Mouse (Mus musculus) kidney, adult 18-20 months (tissue): Measurements from ENCODE around the gene Skint6.
"Not testable (repeated sequence)": the region's sequence is repeated elsewhere in the genome, so short reads cannot be mapped to it uniquely, and the experiment has no call there.

Experiments
- DNase-seq: peaks from one replicate; pipeline ENCODE4 v3.0.0; 2021

Skint6 gene

GRCm38 (mm10) chr4:113286873-113287272 is at the start of gene Skint6:
Gene Skint6, minus strand, starts transcription at chr4:113286973.
- DNase-seq = no peak

- no peak for DNase-seq
Measured at GRCm38 (mm10) chr4:113320911-113321310, 34.1 kb upstream of the Skint6 start.

- no peak for DNase-seq
Measured at GRCm38 (mm10) chr4:113301773-113302473, 15.2 kb upstream of the Skint6 start.

GRCm38 (mm10) chr4:113263363-113264060 is 23.3 kb downstream of the Skint6 start:
- no peak for DNase-seq

- DNase-seq = no peak
Measured at GRCm38 (mm10) chr4:113245808-113246207, 41.0 kb downstream of the Skint6 start.

- DNase-seq = no peak
Measured at GRCm38 (mm10) chr4:113067621-113068020, 219.2 kb downstream of the Skint6 start.

- not testable (repeated sequence) for DNase-seq
Measured at GRCm38 (mm10) chr4:112979160-112979559, 307.6 kb downstream of the Skint6 start.

- no peak for DNase-seq
Measured at GRCm38 (mm10) chr4:112790646-112791045, 496.1 kb downstream of the Skint6 start.

- DNase-seq = no peak
Measured at GRCm38 (mm10) chr4:112774766-112775165, 512.0 kb downstream of the Skint6 start, which contains the start of gene Skint10. Gene Skint10, minus strand, starts transcription at chr4:112774866.
